Mouse (Mus musculus): ENCODE results near the gene Syne1.

Syne1 gene

DNA sequence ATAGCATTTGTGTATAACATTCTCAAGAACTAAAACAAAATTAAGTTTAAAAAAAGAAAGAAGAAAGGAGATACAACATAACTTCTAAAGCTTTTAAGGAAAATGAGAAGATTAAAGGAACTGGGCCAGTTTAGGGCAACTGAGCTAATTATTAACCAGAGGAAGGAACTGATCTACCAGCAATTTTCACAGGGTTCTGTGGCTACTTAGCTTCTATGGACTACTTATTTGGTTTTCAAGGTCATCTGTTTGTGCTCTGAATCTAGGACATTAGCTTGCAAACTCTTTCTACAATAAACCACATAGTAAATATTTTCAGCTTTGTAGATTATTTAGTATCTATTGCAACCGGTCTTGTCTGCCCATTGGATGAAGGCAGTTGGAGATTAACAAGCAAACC is 420.8 kb downstream of the Syne1 start:
- DNase-seq, result no peak

GRCm38 (mm10) chr10:5124757-5125156 is 426.5 kb downstream of the Syne1 start:
- DNase-seq, result no peak

GRCm38 (mm10) chr10:5116720-5117119 is 434.6 kb downstream of the Syne1 start:
- DNase-seq, result no peak

DNA sequence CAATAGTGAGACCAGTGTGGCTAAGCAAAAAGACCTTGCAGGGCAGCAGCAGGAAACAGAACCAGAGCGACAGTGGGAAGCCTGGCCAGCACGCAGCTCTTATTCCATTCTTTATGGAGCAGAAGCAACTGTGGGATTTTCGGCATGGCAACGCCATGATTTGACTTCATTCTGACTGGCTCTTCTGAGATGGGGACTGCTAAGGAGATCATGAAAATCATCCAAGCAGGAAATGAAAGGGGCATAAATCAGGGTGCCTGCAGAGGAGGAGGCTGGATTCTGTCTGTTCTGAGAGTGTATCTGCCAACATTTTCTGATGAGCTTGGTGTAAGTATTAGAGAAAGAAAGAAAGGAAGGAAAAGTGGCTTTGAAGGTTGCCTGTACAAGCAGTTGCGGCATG is 435.1 kb downstream of the Syne1 start:
- DNase-seq, result no peak

DNA sequence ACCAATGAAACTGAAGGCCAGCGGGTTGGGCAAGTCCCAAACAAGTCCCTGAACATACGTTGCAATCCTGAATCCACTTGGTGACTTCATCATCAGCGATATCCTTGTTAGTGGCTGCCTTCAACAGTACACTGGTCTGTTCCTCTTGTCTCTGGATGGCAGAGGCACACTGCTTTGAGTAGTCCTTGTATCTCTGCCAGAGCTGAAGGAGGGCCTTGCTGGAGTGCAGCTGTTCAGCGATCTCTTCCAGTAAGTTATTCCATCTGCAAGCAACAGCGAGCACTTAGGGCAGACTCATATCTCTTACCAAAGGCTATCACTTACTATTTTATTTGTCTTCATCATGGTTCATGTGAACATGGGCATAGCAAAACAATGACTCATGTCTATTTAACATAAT is 440.5 kb downstream of the Syne1 start:
- DNase-seq, result no peak

GRCm38 (mm10) chr10:5097754-5098137 is 453.5 kb downstream of the Syne1 start:
- DNase-seq, result no peak

GRCm38 (mm10) chr10:5096996-5097753 is 454.1 kb downstream of the Syne1 start:
- DNase-seq, result peak; percentile 91

DNA sequence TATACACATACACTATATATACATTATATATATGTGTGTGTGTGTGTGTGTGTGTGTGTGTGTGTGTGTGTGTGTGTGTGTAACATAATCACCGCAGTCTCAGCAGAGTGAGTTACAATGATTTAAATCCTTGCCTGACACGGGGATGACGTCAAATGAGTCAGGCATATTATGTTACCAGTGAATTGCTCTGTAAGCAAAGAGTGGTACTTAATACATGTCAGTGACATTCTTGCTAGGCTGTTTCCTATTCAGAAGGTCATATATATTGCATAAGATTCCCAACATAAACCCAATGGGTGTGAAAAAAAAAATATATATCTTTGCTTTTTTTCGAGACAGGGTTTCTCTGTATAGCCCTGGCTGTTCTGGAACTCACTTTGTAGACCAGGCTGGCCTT is 462.1 kb downstream of the Syne1 start:
- no peak for DNase-seq

- peak; percentile 85 for DNase-seq
Observed at GRCm38 (mm10) chr10:5087336-5087735, 463.9 kb downstream of the Syne1 start.

DNA sequence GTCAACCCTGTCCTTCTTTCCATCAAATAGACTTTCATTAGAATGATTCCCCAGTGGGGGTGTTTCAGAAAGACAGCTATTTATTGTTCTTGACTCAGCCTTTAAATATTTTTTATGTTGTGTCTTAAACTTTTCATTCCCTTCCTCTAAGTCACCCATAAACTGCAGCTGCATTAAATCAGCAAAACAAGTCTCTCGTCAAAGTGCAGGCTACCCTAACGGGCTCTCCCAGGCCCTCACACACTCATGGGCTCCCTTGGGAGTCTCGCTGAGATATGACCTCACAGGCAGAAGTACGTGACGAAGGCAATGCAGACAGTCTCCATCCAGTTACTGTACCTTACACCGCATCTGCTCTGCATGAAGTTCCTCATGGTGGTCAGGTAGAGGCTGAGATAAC is 465.0 kb downstream of the Syne1 start:
- DNase-seq, result peak; percentile 46

- no peak for DNase-seq
Observed at GRCm38 (mm10) chr10:5085792-5086191, 465.5 kb downstream of the Syne1 start.

- DNase-seq, result peak; percentile 55
Observed at GRCm38 (mm10) chr10:5083716-5084115, 467.6 kb downstream of the Syne1 start.

DNA sequence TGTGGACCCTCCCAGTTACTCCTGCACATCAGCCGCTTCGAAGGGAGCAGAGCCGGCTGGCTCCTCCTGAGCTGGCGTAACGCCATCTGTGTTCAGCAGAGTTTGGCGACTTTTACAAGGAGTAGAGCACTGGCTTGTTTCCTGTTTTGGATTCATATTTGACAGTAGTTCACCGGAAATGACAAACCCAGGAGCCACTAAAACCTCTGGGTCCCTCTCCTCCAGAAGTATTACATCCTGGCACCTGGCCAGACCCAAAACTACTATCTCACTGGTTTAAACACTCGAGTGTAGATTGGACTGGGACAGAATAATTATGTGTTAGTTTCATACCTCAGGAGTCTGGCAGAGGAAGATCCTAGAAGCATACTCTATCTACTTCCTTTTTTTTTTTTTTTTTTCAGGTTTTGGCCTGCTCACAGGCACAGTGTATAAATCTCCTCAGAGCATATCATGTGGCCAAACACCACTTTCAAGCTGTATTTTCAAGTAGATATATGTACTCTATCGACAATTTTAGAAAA is 471.3 kb downstream of the Syne1 start:
- DNase-seq, result peak; percentile 97

- DNase-seq, result peak; percentile 59
Observed at GRCm38 (mm10) chr10:5075724-5076123, 475.6 kb downstream of the Syne1 start.

GRCm38 (mm10) chr10:5072054-5072453 is 479.2 kb downstream of the Syne1 start:
- DNase-seq, result peak; percentile 72

GRCm38 (mm10) chr10:5070941-5071231 is 480.4 kb downstream of the Syne1 start:
- no peak for DNase-seq

GRCm38 (mm10) chr10:5070168-5070940 is 480.9 kb downstream of the Syne1 start:
- peak; percentile 53 for DNase-seq

- peak; percentile 96 for DNase-seq
Observed at GRCm38 (mm10) chr10:5068676-5069265, 482.5 kb downstream of the Syne1 start, which contains the start of gene Gm10097. Gene Gm10097, plus strand, starts transcription at chr10:5069192.

DNA sequence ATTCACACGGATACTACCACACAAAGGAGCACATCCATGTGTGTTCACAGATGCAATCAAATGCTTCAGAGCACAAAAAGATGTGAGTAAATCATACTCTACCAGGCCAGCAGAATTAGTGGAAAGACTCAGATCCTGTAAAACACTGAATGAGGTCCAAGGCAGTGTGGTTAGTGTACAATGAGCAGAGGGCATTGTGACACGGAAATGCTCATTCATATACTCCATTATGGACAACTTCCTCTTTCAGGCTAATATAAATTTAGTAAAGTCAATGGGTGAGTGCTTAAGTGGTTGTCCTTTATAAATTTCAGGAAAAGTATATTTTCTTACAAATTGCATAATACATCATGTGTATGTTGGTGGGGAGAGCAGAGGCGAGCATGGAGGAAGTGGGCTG is 484.2 kb downstream of the Syne1 start:
- peak; percentile 16 for DNase-seq

- peak; percentile 12 for DNase-seq
Observed at GRCm38 (mm10) chr10:5059983-5060382, 491.3 kb downstream of the Syne1 start.

GRCm38 (mm10) chr10:5058876-5059275 is 492.4 kb downstream of the Syne1 start:
- DNase-seq, result no peak

- DNase-seq, result peak; percentile 83
Observed at GRCm38 (mm10) chr10:5057661-5058060, 493.6 kb downstream of the Syne1 start.

- DNase-seq, result peak; percentile 74
Observed at GRCm38 (mm10) chr10:5056940-5057339, 494.3 kb downstream of the Syne1 start.

DNA sequence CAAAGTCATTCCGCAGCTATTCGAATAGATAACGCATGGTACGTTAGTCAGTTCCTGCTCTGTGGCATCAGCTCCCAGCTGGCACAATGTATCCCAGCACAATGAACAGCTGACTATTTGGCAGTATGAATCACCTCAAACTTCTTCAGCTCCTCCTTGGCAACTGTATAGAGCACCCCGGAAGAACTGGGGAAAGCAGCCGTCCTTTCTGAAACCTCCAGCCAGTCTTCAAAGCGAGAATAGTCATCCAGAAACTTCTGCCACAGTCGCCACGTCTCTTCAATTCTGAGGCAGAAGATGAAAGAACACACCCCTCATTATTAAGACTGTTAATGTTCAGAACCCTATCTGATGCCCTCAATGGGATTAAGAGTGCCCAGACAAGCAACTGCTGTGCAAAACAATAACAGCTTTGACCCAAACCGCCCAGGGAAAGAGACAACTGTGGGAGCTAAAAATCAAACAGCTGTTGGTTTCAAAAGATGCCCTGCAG is 495.0 kb downstream of the Syne1 start:
- no peak for DNase-seq
